Mouse (Mus musculus): Measurements from ENCODE around the gene Ttc25.
A peak's percentile ranks its signal among the peaks of the same experiment; 100 is the strongest.

Gene Ttc25

DNA sequence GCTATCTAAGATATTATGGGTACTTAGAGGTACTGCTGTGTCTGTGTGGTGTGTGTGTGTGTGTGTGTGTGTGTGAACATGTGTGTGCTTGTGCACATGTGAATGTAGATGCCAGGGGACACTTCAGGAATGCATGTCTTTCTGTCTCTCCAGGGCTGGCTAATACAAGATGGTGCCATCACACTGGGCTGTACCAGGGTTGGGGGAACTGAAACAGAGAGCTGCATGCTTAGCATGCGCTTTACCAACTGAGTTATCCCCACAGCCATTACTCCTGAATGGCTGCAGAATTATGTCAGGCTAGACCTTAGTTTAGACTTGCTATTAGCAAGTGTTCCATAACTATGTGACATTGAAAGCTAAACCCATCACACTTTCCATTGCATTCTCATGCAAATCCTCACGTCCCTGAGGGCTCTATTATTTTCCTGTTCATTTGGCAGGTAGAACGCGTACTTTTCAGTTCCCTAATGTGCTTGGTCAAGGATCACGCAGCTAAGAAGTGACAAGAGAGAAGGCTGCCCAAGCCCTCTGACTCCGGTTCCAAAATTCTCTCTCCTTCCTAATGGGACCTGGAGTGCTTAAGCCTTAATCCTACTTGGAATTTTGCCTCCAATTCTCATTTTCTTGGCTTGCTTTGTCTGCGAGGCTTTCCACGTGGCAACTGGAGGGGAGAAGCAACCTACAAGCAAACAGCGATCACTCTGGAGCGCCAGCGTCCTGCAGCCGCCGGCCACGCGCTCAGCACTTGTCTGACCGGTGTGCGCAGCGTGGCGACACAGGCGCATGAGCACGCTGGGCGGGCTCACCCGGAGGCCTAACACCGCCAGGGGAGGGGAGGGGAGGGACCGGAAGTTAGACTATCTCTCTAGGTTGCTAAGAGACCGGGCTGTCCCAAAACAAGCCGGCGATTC is at the start of gene Ttc25:
Gene Ttc25 (plus strand): TSS at position 776 of the 914 bp plus-strand sequence.
- peak; percentile 95 for DNase-seq (ENCODE audit: low read depth, low spot score)

DNA sequence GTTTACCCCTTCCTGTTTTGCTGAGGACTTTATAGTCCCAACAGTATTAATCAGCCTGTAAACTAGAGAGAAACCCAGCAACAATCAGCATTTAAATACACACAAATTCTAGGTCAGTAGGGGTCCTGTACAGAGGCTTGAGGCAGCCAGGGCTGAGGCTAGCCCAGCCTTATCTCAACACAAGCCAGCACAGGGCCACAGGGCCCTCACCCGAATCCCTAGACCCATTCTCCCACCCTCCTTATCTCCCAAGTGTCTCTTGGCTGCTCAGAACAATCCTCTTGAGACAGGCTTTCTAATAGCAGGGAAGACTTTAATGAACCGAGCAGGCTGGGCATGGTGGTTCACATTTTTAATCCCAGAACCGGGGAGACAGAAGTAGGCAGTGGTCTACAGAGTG is 45.2 kb upstream of the Ttc25 start:
- no peak for DNase-seq (ENCODE audit: low read depth, low spot score)

DNA sequence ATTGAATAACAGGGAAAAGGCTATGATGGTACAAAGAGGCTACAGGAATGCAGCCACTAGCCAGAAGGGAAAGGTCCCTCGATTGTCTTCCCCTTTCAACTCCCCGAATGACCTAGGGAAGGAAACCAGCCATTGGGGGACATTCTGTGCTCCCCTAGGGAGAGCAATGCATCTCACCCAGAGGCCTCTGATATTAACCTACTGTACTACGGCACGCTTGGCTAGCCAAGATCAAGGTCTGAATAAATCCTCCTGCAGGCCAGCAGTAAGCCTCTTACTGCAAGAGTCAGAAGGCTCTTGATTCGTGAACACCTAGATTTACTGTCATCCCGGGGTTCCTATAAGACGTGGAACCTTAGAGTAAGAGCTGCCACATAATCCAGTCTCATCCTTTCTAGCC is 44.8 kb upstream of the Ttc25 start:
- no peak for DNase-seq (ENCODE audit: low read depth, low spot score)

DNA sequence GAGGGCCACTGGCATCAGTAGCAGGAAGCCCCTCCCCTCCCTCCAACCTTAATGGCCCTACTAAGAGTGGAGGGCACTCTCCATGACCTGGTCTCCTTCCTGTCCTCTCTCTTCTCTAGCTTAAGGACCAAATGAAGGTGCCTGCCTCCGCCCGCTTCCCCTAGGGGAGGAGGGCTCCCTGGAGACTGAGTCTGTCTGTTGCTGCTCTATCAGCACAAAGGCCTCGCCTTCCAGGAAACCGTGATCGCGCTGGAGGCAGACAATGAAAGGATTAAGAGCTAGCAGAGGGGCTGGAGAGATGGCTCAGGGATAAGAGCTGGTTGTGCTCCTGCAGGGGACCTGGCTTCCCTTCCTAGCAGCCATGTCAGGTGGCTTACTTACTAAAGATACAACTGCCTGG is 44.1 kb upstream of the Ttc25 start:
- DNase-seq (ENCODE audit: low read depth, low spot score): no peak

DNA sequence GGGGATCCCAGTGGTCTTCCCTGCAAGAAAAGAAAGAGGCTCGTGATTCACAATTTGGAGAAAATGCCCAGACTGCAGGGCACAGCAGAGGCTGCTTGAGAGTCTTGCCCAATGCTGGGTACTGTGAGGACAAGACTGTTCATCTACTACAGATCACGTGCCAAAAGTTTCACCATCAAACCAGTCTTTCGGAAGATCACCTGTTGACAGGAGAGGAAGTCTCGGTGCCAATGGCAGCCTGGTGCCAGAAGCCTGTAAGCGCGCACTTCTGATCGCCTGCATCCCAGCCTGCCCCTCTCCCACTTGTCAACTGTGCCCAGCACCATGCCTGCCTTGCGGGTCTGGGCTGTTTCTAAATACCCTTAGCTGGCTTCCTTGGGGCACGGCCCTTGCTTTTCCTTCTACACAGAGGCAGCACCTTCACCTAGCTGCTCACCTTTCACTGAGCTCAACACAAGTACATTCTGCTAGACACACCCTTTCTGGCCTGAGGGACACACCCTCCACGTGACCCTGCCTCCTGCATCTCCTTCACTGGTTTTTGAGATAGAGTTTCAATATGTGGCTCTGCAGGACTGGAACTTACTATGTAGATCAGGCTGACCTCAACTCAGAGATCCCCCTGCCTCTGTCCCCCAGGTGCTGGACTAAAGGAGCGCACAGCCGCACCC is 40.3 kb upstream of the Ttc25 start:
- DNase-seq (ENCODE audit: low read depth, low spot score): no peak

DNA sequence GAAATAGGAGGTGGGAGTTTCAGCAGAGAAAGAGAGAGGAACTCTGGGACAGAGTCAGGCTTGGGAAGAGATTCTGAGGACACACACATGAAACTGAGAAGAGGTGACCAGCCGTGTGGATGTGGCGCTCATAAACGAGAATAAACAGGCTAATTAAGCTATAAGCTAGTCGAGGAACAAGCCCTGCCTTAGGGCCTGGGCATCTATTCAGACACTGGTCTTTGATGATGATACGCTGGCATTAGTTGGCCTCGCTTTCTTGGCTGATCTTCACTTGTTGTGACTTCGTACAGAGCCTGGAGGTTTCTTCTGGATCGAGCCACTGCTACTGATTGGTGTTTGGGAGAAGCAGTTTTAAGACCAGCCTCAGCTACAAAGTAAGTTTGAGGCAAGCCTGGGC is 39.4 kb upstream of the Ttc25 start:
- DNase-seq (ENCODE audit: low read depth, low spot score): no peak

DNA sequence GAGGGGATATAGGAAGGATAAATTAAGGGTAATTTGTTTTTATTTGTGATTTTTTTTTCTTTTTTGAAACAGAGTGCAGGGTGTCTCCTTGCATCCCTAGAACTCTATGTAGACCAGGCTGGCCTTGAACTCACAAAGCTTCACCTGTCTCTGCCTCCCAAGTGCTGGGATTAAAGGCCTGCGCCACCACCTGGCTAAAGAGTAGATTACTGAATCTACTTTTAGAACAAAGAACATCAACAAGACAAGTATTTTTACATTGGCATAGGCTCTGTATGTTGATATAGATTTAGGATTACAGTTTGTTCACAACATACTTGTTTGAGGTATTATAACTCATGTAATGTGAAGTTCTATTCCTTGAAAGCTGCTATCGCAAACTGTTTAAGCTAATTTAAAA is 34.9 kb upstream of the Ttc25 start:
- DNase-seq (ENCODE audit: low read depth, low spot score): no peak

DNA sequence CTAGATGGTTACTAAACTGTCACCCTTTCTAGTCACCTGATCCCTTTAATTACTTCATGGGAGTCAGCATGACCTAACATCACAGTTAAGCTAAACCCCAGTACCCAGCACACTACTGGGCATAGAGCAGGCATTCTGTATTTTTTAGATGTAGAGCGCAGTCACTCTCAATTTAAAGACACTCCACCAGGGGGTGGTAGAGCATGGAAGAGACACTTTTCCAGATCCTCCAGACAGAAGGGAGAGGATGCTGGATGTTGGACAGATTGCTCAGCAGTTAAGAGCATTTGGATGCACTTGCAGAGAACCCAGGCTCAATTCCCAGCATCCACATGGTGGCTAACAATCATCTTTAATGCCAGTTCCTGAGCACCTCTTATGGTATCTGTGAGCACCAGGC is 33.0 kb upstream of the Ttc25 start:
- DNase-seq (ENCODE audit: low read depth, low spot score): no peak

DNA sequence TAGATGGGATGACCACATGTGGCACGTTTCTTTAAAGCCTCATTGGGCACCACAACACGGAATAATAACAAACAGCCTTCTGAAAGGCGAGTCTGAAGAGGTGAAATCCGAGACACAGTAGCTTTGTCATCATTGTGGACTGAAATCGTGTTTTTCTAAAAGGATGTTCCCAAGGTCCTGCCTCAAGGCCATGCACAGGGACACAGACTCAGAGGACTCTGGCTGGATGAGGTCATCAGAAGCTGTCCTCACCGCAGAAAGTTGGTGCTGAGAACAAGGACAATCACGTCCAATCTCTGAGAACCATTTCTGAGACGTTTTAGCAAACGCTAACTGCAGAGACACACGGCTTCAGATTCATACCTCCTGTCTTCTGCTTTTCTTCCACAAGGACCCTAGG is 31.7 kb upstream of the Ttc25 start:
- no peak for DNase-seq (ENCODE audit: low read depth, low spot score)

DNA sequence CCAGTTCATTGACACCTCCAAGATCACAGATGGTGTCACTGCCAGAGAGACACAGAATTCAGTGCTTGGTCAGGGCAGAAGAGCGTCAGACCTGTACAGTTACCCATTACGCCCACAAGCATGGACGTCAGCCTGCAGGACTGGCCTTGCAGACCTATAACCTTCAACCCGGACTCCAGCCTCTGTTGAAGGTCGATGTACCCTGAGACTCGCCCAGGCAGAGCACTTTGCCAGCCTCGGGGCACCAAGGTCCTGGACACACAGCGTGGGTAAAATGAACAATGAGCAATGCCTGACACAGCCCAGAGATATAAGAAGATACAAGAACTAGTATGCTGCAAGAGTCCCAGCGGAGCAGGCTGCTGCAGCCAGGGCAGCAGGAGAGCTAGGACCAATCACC is 30.3 kb upstream of the Ttc25 start:
- no peak for DNase-seq (ENCODE audit: low read depth, low spot score)

DNA sequence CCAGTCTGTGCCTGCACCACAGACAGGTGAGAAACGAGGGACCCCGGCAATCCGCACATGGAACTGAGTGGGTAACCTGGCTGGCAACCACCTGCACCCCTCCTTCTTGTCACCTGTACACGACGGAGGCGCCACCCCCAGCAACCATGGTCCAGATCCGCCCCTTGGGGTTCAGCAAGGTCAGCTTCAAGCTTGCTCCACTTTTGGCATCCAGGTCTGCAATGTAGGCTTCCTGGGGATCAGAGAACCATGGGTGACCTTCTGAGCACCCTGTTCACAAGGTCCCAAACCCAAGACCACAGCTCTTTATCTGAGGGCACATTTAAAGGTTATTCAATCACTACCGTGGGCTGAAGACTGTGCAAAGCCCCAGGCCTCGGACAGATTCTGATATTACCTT is 29.6 kb upstream of the Ttc25 start:
- no peak for DNase-seq (ENCODE audit: low read depth, low spot score)

DNA sequence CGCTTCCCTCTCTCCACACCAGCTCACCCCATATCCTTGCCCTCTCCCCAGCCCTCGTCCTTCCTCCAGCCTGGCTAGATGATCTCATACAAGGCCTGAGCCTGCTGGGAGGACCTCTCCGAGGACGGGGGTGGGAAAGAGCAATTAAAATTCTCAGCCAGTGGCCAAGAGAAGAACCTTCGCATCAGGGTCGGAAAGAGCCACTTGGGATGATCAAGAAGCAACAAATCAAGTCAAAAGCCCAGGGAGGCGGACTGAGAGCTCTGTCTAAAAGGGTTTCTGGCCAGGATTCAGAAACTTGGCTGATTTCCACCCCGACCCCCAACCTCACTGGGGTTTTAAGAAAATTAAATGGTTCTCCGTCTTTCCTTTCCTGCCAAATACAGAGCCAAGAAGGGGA is 29.1 kb upstream of the Ttc25 start:
- DNase-seq (ENCODE audit: low read depth, low spot score): no peak

DNA sequence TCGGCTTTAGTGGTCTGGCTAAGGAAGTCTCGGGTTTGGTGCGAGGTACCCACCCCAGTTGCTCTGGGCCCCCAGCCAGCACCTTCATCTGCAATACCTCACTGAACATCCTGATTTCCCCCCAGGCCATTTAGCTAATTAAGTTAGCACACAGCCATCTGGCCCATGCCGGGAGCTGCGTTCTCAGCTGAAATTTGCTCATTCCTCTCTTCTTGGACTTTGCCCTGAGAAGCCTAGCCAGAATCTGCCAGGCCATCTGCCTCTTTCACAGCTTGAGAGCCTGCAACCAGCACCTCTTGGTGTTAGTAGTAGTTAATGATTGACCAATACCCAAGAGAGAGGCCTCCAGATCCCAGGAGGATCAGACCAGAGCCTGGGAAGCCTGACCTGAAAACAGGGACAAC is 27.2 kb upstream of the Ttc25 start:
- DNase-seq (ENCODE audit: low read depth, low spot score): no peak

DNA sequence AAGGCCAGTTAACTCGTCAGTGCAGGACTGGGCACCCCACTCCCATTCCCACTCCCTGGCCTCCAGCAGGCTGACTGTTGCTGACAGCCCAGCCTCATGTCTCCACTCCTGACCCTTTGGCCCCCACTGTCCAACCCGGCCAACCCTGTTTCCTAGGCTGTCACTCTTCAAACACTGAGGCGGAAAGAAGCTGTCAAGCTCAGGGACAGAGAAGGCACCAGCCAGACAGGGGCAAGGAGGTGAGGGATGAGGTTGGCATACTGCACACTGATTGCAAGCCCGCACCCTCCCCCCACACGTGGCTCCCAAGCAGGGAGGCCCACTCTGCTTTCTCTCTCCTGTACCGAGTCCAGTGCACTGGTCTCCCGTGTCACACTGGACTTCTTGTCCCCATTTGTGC is 26.2 kb upstream of the Ttc25 start:
- DNase-seq (ENCODE audit: low read depth, low spot score): no peak

DNA sequence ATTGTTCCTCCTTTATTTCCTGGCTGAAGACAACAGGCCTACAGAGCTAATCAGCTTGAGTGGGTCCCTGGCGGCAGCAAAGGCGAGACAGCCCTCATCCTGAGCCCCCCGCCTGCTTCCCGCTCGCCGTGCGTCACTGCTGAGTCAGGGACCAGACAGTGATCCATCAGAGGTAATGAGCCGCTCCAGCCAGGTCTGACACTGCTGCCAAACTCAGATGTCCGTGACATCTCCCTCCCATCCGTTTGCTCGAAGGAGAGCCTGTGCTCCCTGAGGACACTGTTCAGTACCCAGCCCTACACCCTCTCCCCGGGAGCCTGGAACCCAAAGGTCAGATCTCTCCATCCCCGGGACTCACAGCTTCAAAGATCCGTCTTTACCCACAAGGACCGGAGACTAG is 24.6 kb upstream of the Ttc25 start:
- DNase-seq (ENCODE audit: low read depth, low spot score): no peak

DNA sequence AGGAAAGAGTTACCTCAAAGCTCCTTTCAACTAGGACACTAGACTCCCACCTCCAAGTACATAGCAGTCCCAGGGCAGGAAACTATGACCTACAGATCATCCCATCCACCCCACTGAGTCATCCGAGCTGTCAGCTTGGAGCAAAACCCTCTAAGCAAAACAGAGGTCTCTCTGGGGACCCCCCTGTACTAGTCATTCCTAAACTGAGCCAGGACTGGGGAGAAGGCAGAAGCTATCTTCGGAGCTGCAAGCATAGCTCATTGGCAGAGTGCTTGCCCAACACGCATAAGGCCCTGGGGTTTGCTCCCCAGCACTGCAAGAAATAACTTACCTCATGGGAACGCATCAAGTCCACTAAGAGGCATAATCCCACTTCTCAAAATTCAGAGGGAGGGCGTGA is 21.0 kb upstream of the Ttc25 start:
- no peak for DNase-seq (ENCODE audit: low read depth, low spot score)

DNA sequence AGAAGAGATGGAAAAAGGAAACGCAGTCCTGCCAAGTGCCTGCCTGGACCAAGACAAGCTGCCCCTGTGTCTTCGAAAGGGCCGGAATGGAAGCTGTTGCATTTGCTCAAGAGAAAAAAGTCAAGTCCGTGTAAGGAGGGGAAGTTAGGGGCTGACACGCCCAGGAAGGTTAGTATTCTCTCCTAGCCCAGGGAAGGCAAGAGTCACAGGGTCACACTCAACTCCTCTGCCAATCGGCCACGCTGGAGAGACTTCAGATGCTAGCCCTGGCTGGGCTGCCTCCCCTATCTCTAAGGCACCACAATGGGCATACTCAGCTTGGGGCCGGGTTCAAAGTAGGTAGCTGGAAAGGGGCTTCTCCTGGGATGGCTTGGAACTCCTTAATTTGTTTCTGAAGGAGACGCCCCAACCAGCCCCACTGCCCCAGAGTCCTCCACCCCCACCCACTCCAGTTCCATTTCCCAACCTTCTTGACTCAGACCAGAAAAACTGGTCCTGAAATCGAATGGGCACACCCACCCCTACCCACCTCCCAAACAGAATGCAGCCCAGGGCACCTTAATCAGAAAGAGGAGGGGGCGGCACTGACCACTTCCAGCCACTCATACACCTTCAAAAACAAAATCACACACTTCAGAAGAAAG is 20.3 kb upstream of the Ttc25 start:
- DNase-seq (ENCODE audit: low read depth, low spot score): no peak

DNA sequence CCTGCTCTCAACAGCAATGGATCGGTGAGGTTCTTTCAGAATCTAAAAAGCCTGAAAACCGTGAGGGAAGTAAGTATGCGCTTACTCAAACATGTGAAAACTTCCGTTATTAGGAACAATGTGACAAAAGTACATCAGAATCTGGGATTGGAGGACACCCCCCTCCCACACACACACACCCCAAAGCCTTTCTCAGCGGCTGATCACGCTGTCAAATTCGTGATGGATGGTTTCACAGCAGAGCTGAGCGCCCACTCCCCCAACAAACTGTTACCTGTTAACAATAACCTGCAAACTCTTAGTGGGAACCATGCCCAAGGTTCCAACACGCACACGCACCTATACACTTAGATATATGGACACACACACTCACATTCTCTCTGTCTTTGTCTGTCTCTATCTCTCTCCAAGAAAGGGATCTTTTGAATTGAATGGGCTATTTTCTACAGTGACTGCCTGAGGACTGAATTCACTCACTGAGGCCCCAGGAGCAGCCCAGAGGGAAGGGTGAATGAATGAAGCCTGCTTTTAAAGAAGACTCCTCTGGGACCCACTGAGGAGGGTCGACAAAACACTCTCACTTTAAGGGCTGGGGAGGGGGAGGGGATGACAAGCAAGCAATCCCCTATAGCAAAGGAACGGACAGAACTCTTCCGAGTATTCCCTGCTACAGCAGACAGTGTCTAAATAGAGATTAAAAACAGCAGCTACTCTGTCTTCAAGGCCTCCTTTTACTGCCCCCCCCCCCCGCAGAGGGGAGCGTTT is 19.2 kb upstream of the Ttc25 start:
- peak; percentile 30 for DNase-seq (ENCODE audit: low read depth, low spot score)

DNA sequence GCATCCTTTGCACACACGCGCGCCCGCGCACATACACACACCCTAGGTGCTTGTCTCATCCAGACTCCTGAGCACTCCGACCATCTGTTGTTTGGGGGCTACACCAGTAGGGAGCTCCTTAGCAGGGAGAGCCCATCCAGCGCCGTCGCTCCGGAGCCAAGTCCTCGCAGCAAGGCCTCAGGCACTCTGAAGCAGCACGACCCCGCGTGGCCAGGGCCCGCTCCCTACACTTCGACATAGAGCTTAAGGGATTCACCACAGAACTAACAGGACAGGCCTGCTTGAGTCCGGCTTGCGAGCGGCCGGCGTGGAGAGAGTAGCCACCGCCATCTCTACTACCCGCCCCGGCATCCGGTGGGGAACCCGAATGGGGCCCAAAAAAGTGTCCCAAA is 18.3 kb upstream of the Ttc25 start:
- peak; percentile 69 for DNase-seq (ENCODE audit: low read depth, low spot score)

DNA sequence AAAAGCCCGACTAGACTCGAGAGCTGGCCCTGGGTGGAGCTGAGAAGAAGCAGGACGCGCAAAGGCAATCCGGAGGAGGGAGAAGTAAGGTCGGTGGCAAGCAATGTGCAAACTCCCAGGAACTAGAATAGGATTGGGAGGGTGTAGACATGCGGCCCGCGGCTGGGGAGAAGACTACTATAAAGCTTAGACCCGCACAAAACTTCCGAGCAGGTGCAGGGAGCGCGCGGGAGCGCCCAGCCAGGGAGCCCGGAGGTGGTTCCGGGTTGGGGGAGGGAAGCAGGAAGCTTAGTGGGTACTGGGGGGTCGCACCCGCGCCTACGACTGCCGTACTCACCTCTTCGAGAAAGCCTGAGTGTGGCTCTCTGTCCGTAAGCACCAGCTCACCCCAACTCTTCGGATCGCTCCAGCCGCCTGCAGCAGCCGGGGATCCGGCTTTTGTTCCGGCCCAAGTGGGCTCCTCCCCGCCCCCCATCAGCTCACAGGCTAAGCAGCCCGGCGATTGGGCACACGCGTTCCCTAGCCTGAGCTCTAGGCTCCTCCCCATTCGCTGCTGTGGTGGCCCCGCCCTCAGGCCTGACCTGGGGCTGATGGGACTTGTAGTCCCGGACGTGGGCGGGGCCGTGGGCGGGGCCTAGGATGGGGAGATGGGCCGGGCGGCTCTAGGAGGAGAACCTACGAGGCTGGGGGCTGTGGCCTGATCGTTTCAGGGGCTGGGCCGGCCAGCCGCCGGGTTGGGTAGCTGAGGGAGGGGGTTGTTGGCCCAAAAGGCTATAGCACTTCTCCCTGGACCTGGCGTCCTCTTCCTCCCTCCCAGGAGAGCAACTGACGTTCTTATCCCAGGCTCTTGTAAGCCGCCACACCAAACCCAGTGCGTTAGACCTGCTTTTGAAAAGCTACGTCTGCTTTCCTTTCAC is 17.7 kb upstream of the Ttc25 start, which contains the start of gene Acly:
Gene Acly (minus strand): TSS at position 543 of the 917 bp plus-strand sequence.
- peak; percentile 99 for DNase-seq (ENCODE audit: low read depth, low spot score)

Data from mesoderm, embryonic 11.5 days (tissue).